Mouse (Mus musculus): ENCODE measurements around the gene Smndc1. TPM values are rescaled to one million over a fixed set of nuclear protein-coding genes. Genes with fewer than 3 reads are reported as not detected.
A peak's percentile ranks its signal among the peaks of the same experiment; 100 is the strongest.

The Smndc1 gene
- polyA plus RNA-seq, 1 experiment from 2014 or later: 40.2 TPM

GRCm38 (mm10) chr19:53329992-53330381 lies 60.4 kb downstream of the Smndc1 start:
- Histone ChIP-seq H3K27ac (replicated peaks; ENCODE audit: low read depth, low read length) (peak overlapping the region; percentile 76), H3K9ac (ENCODE audit: low read depth, low read length) (peak overlapping the region; percentile 82), H3K9me3 (ENCODE audit: control insufficient read depth, low read length) (no peaks in the 10 kb centered on the region), H3K4me2 (ENCODE audit: low read depth, low read length) (peak overlapping the region; percentile 87), H3K27me3 (replicated peaks; ENCODE audit: control insufficient read depth, insufficient read depth, low read length) (no peaks in the 10 kb centered on the region), H3K36me3 (ENCODE audit: control insufficient read depth, insufficient read depth, low read length) (peaks cover 15% of the 10 kb centered on the region), H3K4me1 (ENCODE audit: control insufficient read depth, insufficient read depth, low read length) (peaks cover 17% of the 10 kb centered on the region), H3K4me3 (ENCODE audit: low read depth, low read length) (peak overlapping the region; percentile 92)
- peak; percentile 91 for DNase-seq (ENCODE audit: low spot score)
- WGBS: 0% methylated on average over 20 of the region's 29 CpGs
- ATAC-seq (ENCODE audit: low read depth): peak; percentile 83

Other genes starting within 250 kb of the Smndc1 start
- gene Mxi1, start 80.1 kb downstream of the Smndc1 start, polyA plus RNA-seq (2014; fragmentation: Nextera tagmentation; extraction: Ambion mirVana): 36.0 and 36.6 TPM in 2 replicates
- 6.4 TPM in 1 of 2 replicates, not detected in the other for gene Gm10197, start 18.8 kb downstream of the Smndc1 start, polyA plus RNA-seq (2014; fragmentation: Nextera tagmentation; extraction: Ambion mirVana)
- 2.2 and 3.3 TPM in 2 replicates for gene Dusp5, start 138.5 kb upstream of the Smndc1 start, polyA plus RNA-seq (2014; fragmentation: Nextera tagmentation; extraction: Ambion mirVana)
- 269 and 273 TPM in 2 replicates for gene Nutf2-ps1, start 198.5 kb upstream of the Smndc1 start, polyA plus RNA-seq (2014; fragmentation: Nextera tagmentation; extraction: Ambion mirVana)
- 58.4 and 62.4 TPM in 2 replicates for gene Smc3, start 209.8 kb upstream of the Smndc1 start, polyA plus RNA-seq (2014; fragmentation: Nextera tagmentation; extraction: Ambion mirVana)